Mouse (Mus musculus) ES-Bruce4 (cell line): ENCODE results near the gene Klhl22. TPM values are rescaled to one million over a fixed set of nuclear protein-coding genes. Genes with fewer than 3 reads are reported as not detected.
A peak's percentile ranks its signal among the peaks of the same experiment; 100 is the strongest.

ENCODE experiments used
- H3K27ac ChIP-seq: 2 replicates; pipeline ENCODE4 v1.5.1; 2012; ENCODE audit warnings: low read length, inconsistent platforms; ENCODE audit not compliant: insufficient read depth
- H3K27me3 ChIP-seq: 2 replicates; pipeline ENCODE4 v1.6.1; 2012; ENCODE audit warnings: mild to moderate bottlenecking, low read length, inconsistent platforms; ENCODE audit not compliant: control insufficient read depth, poor library complexity, insufficient read depth, severe bottlenecking
- H3K36me3 ChIP-seq: 2 replicates; pipeline ENCODE4 v1.6.1; 2012; ENCODE audit warnings: inconsistent platforms, mild to moderate bottlenecking, low read length, moderate library complexity; ENCODE audit not compliant: control insufficient read depth, poor library complexity, insufficient read depth, severe bottlenecking
- H3K4me1 ChIP-seq: one replicate; pipeline ENCODE4 v1.8.1; 2011; ENCODE audit warnings: low read length; ENCODE audit not compliant: control insufficient read depth, insufficient read depth
- H3K4me3 ChIP-seq: 2 replicates; pipeline ENCODE4 v1.5.1; 2011; ENCODE audit warnings: low read depth, mild to moderate bottlenecking, low read length
- H3K9ac ChIP-seq: 2 replicates; pipeline ENCODE4 v1.6.1; 2012; ENCODE audit warnings: low read depth, mild to moderate bottlenecking, inconsistent platforms; ENCODE audit not compliant: poor library complexity, severe bottlenecking
- H3K9me3 ChIP-seq: replicated peaks from 2 replicates; pipeline ENCODE4 v1.6.1; 2012; ENCODE audit warnings: mild to moderate bottlenecking, low read length, inconsistent platforms; ENCODE audit not compliant: control insufficient read depth, poor library complexity, insufficient read depth, severe bottlenecking
- CTCF ChIP-seq: IDR thresholded peaks from one replicate; pipeline ENCODE4 v1.8.1; 2011; ENCODE audit warnings: low read depth, low read length
- EP300 ChIP-seq: IDR thresholded peaks from 2 replicates; pipeline ENCODE4 v1.6.1; 2011; ENCODE audit warnings: low read depth, low read length; ENCODE audit not compliant: insufficient read depth
- POLR2A ChIP-seq: IDR thresholded peaks from one replicate; pipeline ENCODE4 v1.8.1; 2011; ENCODE audit warnings: low read length; ENCODE audit not compliant: insufficient read depth
- polyA plus RNA-seq: library from polyadenylated mRNA; stranded (reverse); fragments of >200 nt; gene quantifications from 2 replicates; pipeline ENCODE4 v1.2.4, GENCODE M21; 2011; ENCODE audit warnings: low read depth; ENCODE audit not compliant: missing spikeins, insufficient read depth, insufficient read length

The Klhl22 gene
- polyA plus RNA-seq, 1 experiment, result 40.2 TPM

GRCm38 (mm10) chr16:17833321-17833680 lies 73.9 kb downstream of the Klhl22 start:
- no peak overlapping the region for H3K27ac ChIP-seq
- H3K9me3 ChIP-seq, result no peaks in the 10 kb centered on the region
- peak overlapping the region; percentile 81 for H3K9ac ChIP-seq
- H3K27me3 ChIP-seq, result peaks cover 9% of the 10 kb centered on the region
- no peak for TF ChIP-seq CTCF
- TF ChIP-seq POLR2A, result no peak
- no peak for TF ChIP-seq EP300
- peak overlapping the region; percentile 68 for H3K4me3 ChIP-seq
- peaks cover 2% of the 10 kb centered on the region for H3K4me1 ChIP-seq
- H3K36me3 ChIP-seq, result no peaks in the 10 kb centered on the region

GRCm38 (mm10) chr16:17833681-17834399 lies 74.4 kb downstream of the Klhl22 start:
- H3K36me3 ChIP-seq, result no peaks in the 10 kb centered on the region
- peaks cover 9% of the 10 kb centered on the region for H3K27me3 ChIP-seq
- TF ChIP-seq POLR2A (no peak), EP300 (no peak), CTCF (no peak)
- peak overlapping the region; percentile 68 for H3K4me3 ChIP-seq
- peaks cover 2% of the 10 kb centered on the region for H3K4me1 ChIP-seq
- H3K27ac ChIP-seq, result no peak overlapping the region
- H3K9ac ChIP-seq, result peak overlapping the region; percentile 81
- no peaks in the 10 kb centered on the region for H3K9me3 ChIP-seq

GRCm38 (mm10) chr16:17834543-17834942 lies 75.1 kb downstream of the Klhl22 start:
- no peaks in the 10 kb centered on the region for H3K9me3 ChIP-seq
- peak overlapping the region; percentile 81; the same call in 1 of the 2 replicates for H3K9ac ChIP-seq
- H3K27me3 ChIP-seq, result peaks cover 9% of the 10 kb centered on the region
- no peaks in the 10 kb centered on the region for H3K36me3 ChIP-seq
- TF ChIP-seq CTCF, result no peak
- no peak for TF ChIP-seq EP300
- TF ChIP-seq POLR2A, result no peak
- peaks cover 2% of the 10 kb centered on the region for H3K4me1 ChIP-seq
- H3K4me3 ChIP-seq, result no peak overlapping the region
- H3K27ac ChIP-seq, result no peak overlapping the region

- H3K4me3 ChIP-seq, result no peak overlapping the region
- H3K9me3 ChIP-seq, result no peaks in the 10 kb centered on the region
- no peak overlapping the region for H3K27ac ChIP-seq
- H3K36me3 ChIP-seq, result no peaks in the 10 kb centered on the region
- no peak for TF ChIP-seq CTCF
- no peak for TF ChIP-seq POLR2A
- TF ChIP-seq EP300, result no peak
- peaks cover 2% of the 10 kb centered on the region for H3K4me1 ChIP-seq
- H3K27me3 ChIP-seq, result peaks cover 9% of the 10 kb centered on the region
- H3K9ac ChIP-seq, result no peak overlapping the region
Observed at GRCm38 (mm10) chr16:17835481-17835880, 76.1 kb downstream of the Klhl22 start.

GRCm38 (mm10) chr16:17838051-17838450 lies 78.6 kb downstream of the Klhl22 start, which contains the start of gene Car15:
TSS of gene Car15 (minus strand) at chr16:17838364.
- TF ChIP-seq POLR2A, result no peak
- no peak for TF ChIP-seq EP300
- no peak for TF ChIP-seq CTCF
- H3K27me3 ChIP-seq, result peaks cover 9% of the 10 kb centered on the region
- peaks cover 2% of the 10 kb centered on the region for H3K4me1 ChIP-seq
- no peak within 1 kb of the TSS for H3K27ac ChIP-seq
- no peaks in the 10 kb centered on the region for H3K36me3 ChIP-seq
- H3K9me3 ChIP-seq, result no peaks in the 10 kb centered on the region
- no peak within 1 kb of the TSS for H3K9ac ChIP-seq
- no peak within 1 kb of the TSS for H3K4me3 ChIP-seq

- no peaks in the 10 kb centered on the region; the same call in 1 of the 2 replicates for H3K27me3 ChIP-seq
- no peaks in the 10 kb centered on the region for H3K9me3 ChIP-seq
- TF ChIP-seq POLR2A (no peak), EP300 (no peak), CTCF (no peak)
- no peak overlapping the region for H3K9ac ChIP-seq
- no peak overlapping the region for H3K27ac ChIP-seq
- peaks cover 6% of the 10 kb centered on the region for H3K36me3 ChIP-seq
- no peaks in the 10 kb centered on the region for H3K4me1 ChIP-seq
- no peak overlapping the region for H3K4me3 ChIP-seq
Observed at GRCm38 (mm10) chr16:17839976-17840375, 80.6 kb downstream of the Klhl22 start.
